Mouse (Mus musculus) cerebellum, adult 11-12 months (tissue): ENCODE data around the gene Rbm4.
A peak's percentile ranks its signal among the peaks of the same experiment; 100 is the strongest.
"Not testable (repeated sequence)": the region's sequence is repeated elsewhere in the genome, so short reads cannot be mapped to it uniquely, and the experiment has no call there.

ENCODE experiments used
- DNase-seq: peaks from one replicate; pipeline ENCODE4 v3.0.0; 2022

The Rbm4 gene

GRCm38 (mm10) chr19:4795929-4796328 is 2.2 kb upstream of the Rbm4 start:
- DNase-seq: no peak

DNA sequence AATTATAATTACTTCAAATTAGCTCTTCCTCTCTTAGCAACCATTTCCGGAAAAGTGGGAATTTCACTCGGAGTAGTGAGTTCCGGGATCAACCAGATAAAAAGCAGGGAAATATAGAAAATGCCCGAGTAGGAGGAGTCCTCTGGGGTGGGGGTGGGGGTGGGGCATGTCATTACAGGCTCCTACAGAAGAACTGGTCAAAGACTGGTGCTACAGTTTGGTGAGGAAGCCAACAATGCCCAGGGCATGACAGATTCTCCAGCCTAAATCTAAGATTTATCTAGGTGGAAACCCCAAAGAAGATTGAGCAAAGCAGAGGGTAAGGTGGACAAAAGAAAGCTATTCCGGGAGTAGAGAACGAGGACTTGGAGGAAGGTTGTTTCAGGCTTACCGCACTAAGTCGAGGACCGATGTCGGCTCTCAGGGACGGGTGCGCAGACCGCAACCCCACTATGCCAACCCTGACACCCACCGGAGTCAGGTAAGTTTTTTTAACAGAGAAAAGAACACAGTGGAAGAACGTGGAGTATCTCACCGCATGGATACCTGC is 345 bp downstream of the Rbm4 start:
- DNase-seq: no peak

DNA sequence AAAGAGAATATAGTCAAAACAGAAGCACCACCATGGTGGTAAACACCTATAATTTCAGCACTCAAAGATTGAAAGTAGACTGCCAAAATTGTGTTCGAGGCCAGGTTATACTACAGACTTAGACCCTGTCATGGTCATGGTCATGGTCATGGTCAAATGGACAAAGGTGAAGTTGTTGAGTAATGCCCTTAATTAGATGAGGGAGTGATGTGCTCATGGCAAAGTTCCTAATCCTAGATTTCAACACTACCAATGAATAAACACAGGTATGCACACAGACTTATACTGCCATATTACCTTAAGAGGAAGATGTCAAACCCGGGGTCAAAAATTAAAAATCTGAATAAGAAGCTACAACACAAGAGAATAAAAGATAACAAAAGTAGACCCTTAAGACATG is 7.4 kb downstream of the Rbm4 start:
- DNase-seq: no peak

DNA sequence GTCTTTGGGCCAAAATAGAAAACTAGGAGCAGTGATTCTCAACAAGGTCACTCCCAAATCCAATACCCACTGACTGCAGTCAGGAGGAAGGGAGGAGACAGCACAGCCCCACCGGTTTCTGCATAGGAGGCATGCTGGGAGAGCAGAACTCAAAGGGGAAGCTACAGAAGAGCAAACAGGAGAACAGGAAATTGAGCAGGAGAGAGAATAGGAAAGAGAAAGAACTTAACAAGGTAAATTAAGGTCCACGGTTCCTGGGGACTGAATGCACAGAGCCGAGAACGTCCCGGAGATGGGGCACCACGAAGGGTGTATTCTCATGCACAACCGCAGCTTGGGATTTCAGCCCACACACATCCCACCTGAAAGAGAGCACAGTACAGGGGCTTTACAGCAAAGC is 8.5 kb downstream of the Rbm4 start:
- no peak for DNase-seq

DNA sequence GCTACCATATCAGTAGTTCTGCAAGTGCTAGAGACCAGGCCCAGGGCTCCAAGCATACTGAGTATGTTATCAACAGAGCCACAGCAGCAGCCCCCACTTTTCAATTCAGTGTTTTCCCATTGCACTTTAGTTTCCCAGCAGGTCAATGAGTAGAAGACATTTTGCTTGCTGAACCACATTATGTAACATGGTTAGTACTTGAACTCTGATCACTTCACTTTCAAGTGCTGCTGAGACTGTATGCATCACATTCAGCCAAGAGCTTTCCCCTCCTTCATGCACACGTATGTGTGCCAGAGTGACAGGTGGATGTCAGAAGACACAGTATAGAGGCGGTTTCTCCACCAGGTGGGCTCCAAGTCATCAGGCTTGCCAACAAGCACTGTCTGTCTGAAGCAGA is 10.8 kb downstream of the Rbm4 start:
- no peak for DNase-seq

DNA sequence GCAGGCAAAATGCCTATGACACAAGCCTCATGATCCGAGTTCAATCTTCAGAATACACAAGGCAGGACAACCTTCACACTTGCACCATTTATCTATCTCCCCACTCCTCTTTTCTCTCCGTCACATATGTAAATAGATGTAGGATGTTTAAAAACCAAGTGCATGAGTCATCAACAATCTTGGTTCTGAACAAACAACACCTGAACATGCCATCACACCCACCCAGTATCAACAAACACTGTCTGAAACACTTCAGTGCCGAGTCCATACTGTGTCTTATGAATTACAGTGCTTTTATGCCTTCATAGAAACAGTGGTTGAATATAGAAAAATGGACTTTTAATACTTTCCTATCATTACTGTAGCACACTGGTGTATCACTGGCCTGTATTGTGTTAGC is 20.9 kb downstream of the Rbm4 start:
- DNase-seq: no peak

GRCm38 (mm10) chr19:4767507-4768148 is 26.1 kb downstream of the Rbm4 start:
- no peak for DNase-seq

- DNase-seq: peak; percentile 53
These were observed 30.8 kb downstream of the Rbm4 start for GRCm38 (mm10) chr19:4762876-4763275.

DNA sequence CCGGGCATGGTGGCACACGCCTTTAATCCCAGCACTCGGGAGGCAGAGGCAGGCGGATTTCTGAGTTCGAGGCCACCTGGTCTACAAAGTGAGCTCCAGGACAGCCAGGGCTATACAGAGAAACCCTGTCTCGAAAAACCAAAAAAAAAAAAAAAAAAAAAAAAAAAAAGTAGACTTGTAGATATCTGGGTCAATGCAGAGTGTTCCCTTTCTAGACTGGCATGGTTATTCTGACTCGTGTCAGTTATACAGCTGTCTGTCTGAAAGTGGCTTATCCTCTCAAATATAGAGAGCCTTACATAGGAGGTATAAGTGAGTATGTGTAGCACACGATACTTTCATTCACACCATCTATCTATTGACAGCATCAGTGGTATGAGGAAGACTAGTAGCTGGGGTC is 33.2 kb downstream of the Rbm4 start:
- DNase-seq: not testable (repeated sequence)

GRCm38 (mm10) chr19:4756921-4757320 is 36.8 kb downstream of the Rbm4 start:
- no peak for DNase-seq

DNA sequence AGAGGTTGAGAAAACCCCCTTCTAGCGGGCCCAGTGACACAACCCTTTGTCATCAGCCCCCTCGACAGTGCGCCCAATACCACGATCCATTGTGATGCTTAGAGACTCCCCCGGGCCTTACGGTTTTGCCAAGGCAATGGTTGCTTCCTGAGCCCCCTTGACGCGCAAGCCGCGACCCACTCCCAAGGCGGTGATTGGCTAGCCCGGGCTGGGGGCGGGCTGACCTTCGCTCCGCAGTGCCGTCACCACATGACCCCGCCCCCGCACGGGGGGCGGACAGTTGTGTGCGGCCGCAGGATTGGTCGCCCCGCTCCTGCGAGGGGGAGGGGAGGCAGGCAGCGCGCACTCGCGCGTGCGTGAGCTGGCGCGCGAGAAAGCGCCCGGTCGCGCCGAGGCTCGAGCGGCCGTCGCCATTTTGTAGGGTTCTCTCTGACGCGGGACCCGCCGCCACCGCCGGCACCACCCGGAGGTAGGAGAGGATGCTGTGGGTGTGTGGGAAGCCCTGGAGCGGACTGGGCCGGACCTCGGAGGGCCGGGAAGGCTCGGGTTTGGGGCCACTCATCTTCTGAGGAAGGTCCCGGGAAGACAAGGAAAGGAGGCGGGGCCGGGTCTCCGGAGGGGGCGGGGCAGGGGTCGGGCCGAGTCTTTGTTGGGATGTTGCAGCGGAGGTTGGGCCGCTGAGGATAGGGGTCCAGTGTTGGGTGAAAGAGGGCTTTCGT is 37.3 kb downstream of the Rbm4 start, which contains the start of gene Rbm4b:
Gene Rbm4b, plus strand, starts transcription at position 305 of the 719 bp plus-strand sequence.
- peak; percentile 97 for DNase-seq

DNA sequence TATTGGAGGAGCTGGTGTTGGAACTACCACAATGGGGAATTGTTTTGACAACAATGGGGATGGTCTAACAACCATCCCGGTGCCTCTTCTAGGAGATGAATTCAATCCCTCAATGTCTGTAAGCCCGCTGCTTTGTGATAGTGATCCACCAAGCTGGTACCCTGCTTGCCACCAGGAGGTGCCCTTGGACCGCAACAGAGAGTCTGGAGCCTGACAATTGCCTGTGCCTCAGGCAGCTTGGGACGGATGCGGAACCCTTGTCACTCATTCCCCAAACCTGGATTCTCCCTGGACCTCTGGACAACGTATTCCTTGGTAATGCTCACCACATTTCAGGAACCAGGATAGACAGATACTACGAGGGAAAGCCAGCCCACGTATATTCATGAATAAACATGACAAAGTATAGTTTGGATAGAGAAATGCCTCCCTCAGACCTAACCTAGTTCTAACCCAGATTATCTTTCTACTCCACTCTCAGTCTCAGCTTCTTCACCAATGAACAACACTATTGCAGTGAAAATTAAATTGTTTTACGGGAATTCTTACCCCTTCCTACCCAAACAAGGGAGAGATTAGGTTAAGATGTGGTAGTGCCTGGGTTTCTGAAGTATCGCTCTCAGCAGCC is 38.0 kb downstream of the Rbm4 start:
- DNase-seq: peak; percentile 90

DNA sequence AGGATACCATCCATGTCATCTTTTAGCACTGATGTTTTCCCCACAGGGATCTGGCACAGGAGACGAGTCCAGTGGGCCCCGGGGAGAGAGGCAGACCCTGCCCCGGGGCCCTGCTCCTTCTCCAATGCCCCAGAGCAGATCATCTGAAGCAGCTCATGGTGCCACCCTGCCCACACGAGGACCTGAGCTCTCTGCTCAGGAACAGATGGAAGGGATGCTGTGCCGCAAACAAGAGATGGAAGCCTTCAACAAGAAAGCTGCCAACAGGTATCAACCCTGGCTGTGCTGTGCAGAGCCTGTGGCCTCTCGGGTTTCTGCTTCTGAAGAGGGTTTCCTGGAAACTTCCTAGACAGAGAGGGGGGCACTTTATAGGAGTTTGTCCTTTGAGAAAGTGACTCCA is 43.7 kb downstream of the Rbm4 start:
- DNase-seq: peak; percentile 60

DNA sequence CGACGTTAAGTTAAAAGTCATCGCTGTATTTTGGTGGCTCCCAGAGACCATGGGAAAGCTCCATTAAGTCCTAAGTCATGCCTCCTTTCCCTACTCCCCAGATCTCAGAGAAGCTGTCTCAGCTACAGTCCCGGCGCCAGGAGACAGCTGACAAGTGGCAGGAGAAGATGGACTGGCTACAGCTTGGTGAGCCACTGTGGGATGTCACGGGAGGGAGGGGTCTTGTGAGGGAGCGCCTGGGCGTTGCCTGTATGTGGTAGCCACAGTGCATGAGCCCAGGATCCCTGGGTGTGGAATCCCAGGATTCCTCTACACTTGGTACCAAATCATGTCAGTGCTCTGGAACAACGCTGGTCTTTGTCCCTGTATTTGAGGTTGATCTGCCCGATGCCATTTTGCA is 45.2 kb downstream of the Rbm4 start:
- no peak for DNase-seq

- no peak for DNase-seq
These were observed 45.9 kb downstream of the Rbm4 start for GRCm38 (mm10) chr19:4747631-4748312.

GRCm38 (mm10) chr19:4746611-4747010 is 47.1 kb downstream of the Rbm4 start:
- DNase-seq: peak; percentile 88

GRCm38 (mm10) chr19:4745681-4746080 is 48.0 kb downstream of the Rbm4 start:
- peak; percentile 84 for DNase-seq

- DNase-seq: no peak
These were observed 48.6 kb downstream of the Rbm4 start for GRCm38 (mm10) chr19:4745057-4745456.

- DNase-seq: no peak
These were observed 49.7 kb downstream of the Rbm4 start for GRCm38 (mm10) chr19:4744026-4744425.

DNA sequence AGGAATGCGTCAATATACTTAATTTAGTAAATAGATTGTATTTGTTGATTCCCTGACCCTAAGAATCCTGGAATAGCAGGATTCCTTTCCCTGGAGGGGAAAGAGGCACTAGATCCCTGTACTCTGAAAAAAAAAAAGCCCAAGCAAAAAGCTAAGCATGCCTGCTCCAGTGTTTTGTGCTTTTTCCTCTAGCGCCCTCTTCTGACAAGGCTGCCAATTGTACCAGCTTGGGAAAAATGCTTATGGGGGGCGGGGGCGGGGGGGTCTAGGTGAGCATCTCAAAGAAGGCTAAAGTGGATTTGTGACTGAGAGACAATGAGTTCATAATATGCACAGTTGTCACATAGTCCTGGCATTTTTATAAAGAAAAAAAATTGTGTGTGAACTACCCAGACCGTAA is 50.2 kb downstream of the Rbm4 start:
- DNase-seq: no peak

GRCm38 (mm10) chr19:4742229-4742628 is 51.5 kb downstream of the Rbm4 start:
- peak; percentile 17 for DNase-seq

DNA sequence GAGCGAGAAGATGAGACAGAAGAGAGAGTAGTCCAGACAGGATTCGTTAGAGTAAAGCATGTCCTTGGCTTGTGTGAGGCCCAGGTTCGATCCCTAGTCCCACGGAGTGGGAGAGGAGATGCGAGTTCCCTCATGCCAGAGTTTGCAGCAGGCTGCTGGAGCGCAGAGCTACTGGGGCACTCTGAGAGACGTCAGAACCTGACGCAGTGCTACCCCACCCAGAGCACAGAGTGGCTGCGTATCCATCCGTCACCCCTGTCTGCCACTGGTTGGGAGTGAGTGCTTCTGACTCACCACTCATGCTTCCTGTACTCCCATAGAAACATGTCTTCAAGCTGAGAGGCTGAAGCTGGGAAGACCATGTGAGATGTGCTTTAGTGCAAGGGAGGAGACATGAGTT is 52.2 kb downstream of the Rbm4 start:
- no peak for DNase-seq

GRCm38 (mm10) chr19:4739762-4740161 is 53.9 kb downstream of the Rbm4 start:
- DNase-seq: no peak
